In the genomic region with DNA sequence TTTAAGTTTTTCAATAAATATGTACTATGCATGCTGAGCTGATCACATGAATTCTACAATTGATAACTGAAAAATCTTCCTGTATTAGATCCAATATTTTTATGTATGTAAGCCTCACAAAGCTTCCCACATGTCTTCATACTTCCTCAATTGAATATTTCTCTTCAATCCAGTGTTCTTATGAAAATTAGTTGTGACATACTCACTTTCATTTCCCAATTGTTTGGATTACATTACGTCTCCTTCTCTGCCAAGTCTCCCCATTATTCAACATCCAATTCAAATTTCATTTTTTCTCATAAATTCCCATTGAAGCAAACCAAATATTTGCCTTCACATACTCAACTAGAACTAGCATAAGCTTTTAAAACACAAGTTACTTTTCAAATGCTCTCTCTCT, we compare ENCODE assay signal across 22 mouse cellular contexts.
A peak's percentile ranks its signal among the peaks of the same experiment; 100 is the strongest.
DNase-seq lines count a peak whose midpoint lies in the region; ATAC-seq and TF ChIP-seq lines count a peak whose summit lies in the region.
"Had no signal": no experiment of that assay in that cellular context is flagged by ENCODE, and none has a peak within 500 bp of the region (broad histone marks: within the 10 kb centered on the region; RNA-seq: fewer than 3 reads in every experiment).

No protein-coding gene starts in this region.

- no peak overlapping the region for H3K9ac ChIP-seq in liver, adult 2 months (ENCODE audit: low read depth, low read length)
- H3K9ac ChIP-seq in liver, postnatal 0 days (replicated peaks), result no peak overlapping the region
- H3K9ac ChIP-seq in lung, embryonic 16.5 days (ENCODE audit: low read length), result no peak overlapping the region
- H3K9ac ChIP-seq: embryonic facial prominence, embryonic 12.5 days; embryonic facial prominence, embryonic 15.5 days; forebrain, embryonic 13.5 days; forebrain, embryonic 15.5 days; forebrain, postnatal 0 days had no signal

- H3K9me3 ChIP-seq in liver, postnatal 0 days (ENCODE audit: low read length), result no peaks in the 10 kb centered on the region
- H3K9me3 ChIP-seq in lung, embryonic 16.5 days (ENCODE audit: control insufficient read depth, low read length), result no peaks in the 10 kb centered on the region
- H3K9me3 ChIP-seq: embryonic facial prominence, embryonic 12.5 days; embryonic facial prominence, embryonic 15.5 days; forebrain, embryonic 13.5 days; forebrain, embryonic 15.5 days had no signal

- DNase-seq in liver, adult 2 months (ENCODE audit: extremely low read depth, low read depth, low spot score), result peak; percentile 8
- DNase-seq in liver, postnatal 0 days, result no peak
- DNase-seq in lung, adult 18-20 months, result no peak
- DNase-seq: adrenal gland, adult 2 months; adrenal gland, postnatal 10 days; adrenal gland, postnatal 25 days; cerebellum, adult 11 months; cerebellum, adult 18-20 months; cerebellum, adult 8-10 months; cerebellum, adult 9-11 months; cerebellum, postnatal 14 days; cerebellum, postnatal 36 days; embryo, embryonic 11 days; forebrain, postnatal 0 days had no signal

- H3K4me2 ChIP-seq in liver, postnatal 0 days (ENCODE audit: low read depth, low read length), result no peak overlapping the region
- H3K4me2 ChIP-seq in lung, embryonic 16.5 days (ENCODE audit: low read depth, low read length), result no peak overlapping the region
- H3K4me2 ChIP-seq: embryonic facial prominence, embryonic 12.5 days; embryonic facial prominence, embryonic 15.5 days; forebrain, embryonic 13.5 days; forebrain, embryonic 15.5 days had no signal

- H3K4me1 ChIP-seq in liver, adult 2 months (ENCODE audit: control insufficient read depth, insufficient read depth, low read length), result no peaks in the 10 kb centered on the region
- H3K4me1 ChIP-seq in liver, postnatal 0 days (ENCODE audit: insufficient read depth), result no peaks in the 10 kb centered on the region
- no peaks in the 10 kb centered on the region; the same call in 1 of the 2 replicates for H3K4me1 ChIP-seq in lung, embryonic 16.5 days (replicated peaks; ENCODE audit: control insufficient read depth, insufficient read depth, low read length)
- H3K4me1 ChIP-seq: embryonic facial prominence, embryonic 12.5 days; embryonic facial prominence, embryonic 15.5 days; forebrain, embryonic 13.5 days; forebrain, embryonic 15.5 days had no signal

- no peak for TF ChIP-seq EP300 in liver, postnatal 0 days (IDR thresholded peaks at IDR 0.05; ENCODE audit: low read depth)

- no peaks in the 10 kb centered on the region for H3K36me3 ChIP-seq in liver, adult 2 months (ENCODE audit: control insufficient read depth, insufficient read depth, low read length)
- no peaks in the 10 kb centered on the region for H3K36me3 ChIP-seq in liver, postnatal 0 days (replicated peaks; ENCODE audit: insufficient read depth, low read length)
- no peaks in the 10 kb centered on the region for H3K36me3 ChIP-seq in lung, embryonic 16.5 days (ENCODE audit: control insufficient read depth, insufficient read depth, low read length)
- H3K36me3 ChIP-seq: embryonic facial prominence, embryonic 12.5 days; embryonic facial prominence, embryonic 15.5 days; forebrain, embryonic 15.5 days had no signal

- no peak for ATAC-seq in liver, postnatal 0 days
- peak; percentile 47; the same call in 1 of the 2 replicates for ATAC-seq in lung, embryonic 16.5 days (ENCODE audit: low read depth)
- peak; percentile 63; the same call in 1 of the 2 replicates for ATAC-seq in granulocyte monocyte progenitor cell, adult 5-6 weeks (replicated peaks; ENCODE audit: poor library complexity, severe bottlenecking)
- peak; percentile 52; the same call in 1 of the 2 replicates for ATAC-seq in megakaryocyte progenitor cell, adult 5-6 weeks (replicated peaks; ENCODE audit: poor library complexity)
- ATAC-seq in erythroblast, adult 5-6 weeks (replicated peaks; ENCODE audit: low FRiP score, poor library complexity, severe bottlenecking), result no peak
- ATAC-seq: forebrain, embryonic 13.5 days; forebrain, embryonic 15.5 days; forebrain, postnatal 0 days had no signal

- no peak for TF ChIP-seq POLR2A in liver, adult 2 months (IDR thresholded peaks at IDR 0.05; ENCODE audit: extremely low read depth, insufficient read depth, low read length)

- no peaks in the 10 kb centered on the region for H3K79me2 ChIP-seq in liver, adult 2 months (ENCODE audit: control insufficient read depth, insufficient read depth, low read length)

- H3K27me3 ChIP-seq in liver, adult 2 months (ENCODE audit: control insufficient read depth, insufficient read depth, low read length), result no peaks in the 10 kb centered on the region
- H3K27me3 ChIP-seq in liver, postnatal 0 days (ENCODE audit: insufficient read depth, low read length), result no peaks in the 10 kb centered on the region
- H3K27me3 ChIP-seq in lung, embryonic 16.5 days (ENCODE audit: control insufficient read depth, insufficient read depth, low read depth, low read length), result no peaks in the 10 kb centered on the region
- H3K27me3 ChIP-seq: embryonic facial prominence, embryonic 12.5 days; embryonic facial prominence, embryonic 15.5 days; forebrain, embryonic 13.5 days; forebrain, embryonic 15.5 days had no signal

- no peak for TF ChIP-seq CTCF in liver, adult 2 months (IDR thresholded peaks at IDR 0.05; ENCODE audit: low read depth, low read length)
- no peak for TF ChIP-seq CTCF in liver, postnatal 0 days (IDR thresholded peaks at IDR 0.05; ENCODE audit: low read depth)

- no peak overlapping the region for H3K4me3 ChIP-seq in liver, adult 2 months (ENCODE audit: insufficient read depth, low read depth, low read length)
- no peak overlapping the region for H3K4me3 ChIP-seq in liver, postnatal 0 days (ENCODE audit: low read depth, low read length)
- H3K4me3 ChIP-seq in lung, embryonic 16.5 days (ENCODE audit: low read length), result no peak overlapping the region
- H3K4me3 ChIP-seq: embryonic facial prominence, embryonic 12.5 days; embryonic facial prominence, embryonic 15.5 days; forebrain, embryonic 13.5 days; forebrain, embryonic 15.5 days had no signal

- WGBS in liver, adult 2 months, result 40% methylated on average over 1 of the region's 1 CpGs
- WGBS in liver, postnatal 0 days (ENCODE audit: insufficient replicate concordance), result 69% methylated on average over 1 of the region's 1 CpGs
- 18% methylated on average over 1 of the region's 1 CpGs for WGBS in lung, embryonic 16.5 days

- H3K27ac ChIP-seq in liver, adult 2 months (replicated peaks; ENCODE audit: insufficient read depth, low read depth, low read length), result no peak overlapping the region
- H3K27ac ChIP-seq in liver, postnatal 0 days (ENCODE audit: low read depth), result no peak overlapping the region
- H3K27ac ChIP-seq in lung, embryonic 16.5 days (ENCODE audit: low read length), result peak overlapping the region; percentile 49; the same call in 1 of the 2 replicates
- H3K27ac ChIP-seq: embryonic facial prominence, embryonic 12.5 days; embryonic facial prominence, embryonic 15.5 days; forebrain, embryonic 13.5 days; forebrain, embryonic 15.5 days had no signal

Comparison
In these comparisons a context has a peak if more than half of its experiments do, and no peak if none do; other contexts are left out.
1. ATAC-seq: peak in lung, embryonic 16.5 days (single experiment), granulocyte monocyte progenitor cell, adult 5-6 weeks (single experiment) and megakaryocyte progenitor cell, adult 5-6 weeks (single experiment); none in liver, postnatal 0 days (single experiment) and erythroblast, adult 5-6 weeks (single experiment).